Mouse (Mus musculus): ENCODE results near the gene Cox6a1. TPM values are rescaled to one million over a fixed set of nuclear protein-coding genes. Genes with fewer than 3 reads are reported as not detected.
A peak's percentile ranks its signal among the peaks of the same experiment; 100 is the strongest.

Gene Cox6a1
- polyA plus RNA-seq, 1 experiment from 2014 or later: 2,087 TPM

GRCm38 (mm10) chr5:115300035-115300744, 48.6 kb downstream of the Cox6a1 start:
- Histone ChIP-seq H3K9me3 (ENCODE audit: control insufficient read depth) (no peaks in the 10 kb centered on the region), H3K27me3 (replicated peaks; ENCODE audit: control insufficient read depth, insufficient read depth, low read length) (no peaks in the 10 kb centered on the region), H3K9ac (ENCODE audit: low read depth, low read length) (peak overlapping the region; percentile 67), H3K27ac (ENCODE audit: low read depth, low read length) (peak overlapping the region; percentile 83), H3K4me2 (replicated peaks; ENCODE audit: low read depth) (peak overlapping the region; percentile 91), H3K4me1 (replicated peaks; ENCODE audit: control insufficient read depth, insufficient read depth, low read length) (no peaks in the 10 kb centered on the region), H3K4me3 (ENCODE audit: low read depth, low read length) (peak overlapping the region; percentile 80), H3K36me3 (ENCODE audit: control insufficient read depth, insufficient read depth) (peaks cover 13% of the 10 kb centered on the region)
- peak; percentile 22 for ATAC-seq
- peak; percentile 67 for TF ChIP-seq CTCF (IDR thresholded peaks at IDR 0.05; ENCODE audit: low read depth)
- under 1% methylated on average over 45 of the region's 46 CpGs for WGBS

GRCm38 (mm10) chr5:115296347-115296746, 52.4 kb downstream of the Cox6a1 start:
- no peaks in the 10 kb centered on the region for H3K27me3 ChIP-seq (replicated peaks; ENCODE audit: control insufficient read depth, insufficient read depth, low read length)
- ATAC-seq: no peak

More at GRCm38 (mm10) chr5:115296347-115296746, 52.4 kb downstream of the Cox6a1 start:
- Histone ChIP-seq H3K4me2 (replicated peaks; ENCODE audit: low read depth) (no peak overlapping the region), H3K4me3 (ENCODE audit: low read depth, low read length) (no peak overlapping the region), H3K4me1 (replicated peaks; ENCODE audit: control insufficient read depth, insufficient read depth, low read length) (no peaks in the 10 kb centered on the region), H3K9me3 (ENCODE audit: control insufficient read depth) (no peaks in the 10 kb centered on the region), H3K27ac (ENCODE audit: low read depth, low read length) (peak overlapping the region; percentile 46), H3K9ac (ENCODE audit: low read depth, low read length) (no peak overlapping the region), H3K36me3 (ENCODE audit: control insufficient read depth, insufficient read depth) (peaks cover 25% of the 10 kb centered on the region)
- WGBS: 56% methylated on average over 10 of the region's 10 CpGs
- no peak for TF ChIP-seq CTCF (IDR thresholded peaks at IDR 0.05; ENCODE audit: low read depth)

Other genes with a start within 250 kb of the Cox6a1 start
- 100 and 113 TPM in 2 replicates for gene Acads, start 229.6 kb downstream of the Cox6a1 start, polyA plus RNA-seq (2015; fragmentation: Nextera tagmentation; extraction: Ambion mirVana)
- gene Unc119b, start 214.0 kb downstream of the Cox6a1 start, polyA plus RNA-seq (2015; fragmentation: Nextera tagmentation; extraction: Ambion mirVana): 10.1 and 12.2 TPM in 2 replicates
- 56.7 and 59.7 TPM in 2 replicates for gene Mlec, start 190.8 kb downstream of the Cox6a1 start, polyA plus RNA-seq (2015; fragmentation: Nextera tagmentation; extraction: Ambion mirVana)
- gene Cabp1, start 154.6 kb downstream of the Cox6a1 start, polyA plus RNA-seq (2015; fragmentation: Nextera tagmentation; extraction: Ambion mirVana): 0.57 and 0.90 TPM in 2 replicates
- 75.7 and 77.1 TPM in 2 replicates for gene Pop5, start 113.1 kb downstream of the Cox6a1 start, polyA plus RNA-seq (2015; fragmentation: Nextera tagmentation; extraction: Ambion mirVana)
- gene Rnf10, start 76.1 kb downstream of the Cox6a1 start, polyA plus RNA-seq (2015; fragmentation: Nextera tagmentation; extraction: Ambion mirVana): 64.9 and 69.1 TPM in 2 replicates
- 31.3 and 32.4 TPM in 2 replicates for gene Coq5, start 69.3 kb downstream of the Cox6a1 start, polyA plus RNA-seq (2015; fragmentation: Nextera tagmentation; extraction: Ambion mirVana)
- gene Dynll1, start 48.0 kb downstream of the Cox6a1 start, polyA plus RNA-seq (2015; fragmentation: Nextera tagmentation; extraction: Ambion mirVana): 510 and 539 TPM in 2 replicates
- 105 and 117 TPM in 2 replicates for gene Srsf9, start 21.8 kb downstream of the Cox6a1 start, polyA plus RNA-seq (2015; fragmentation: Nextera tagmentation; extraction: Ambion mirVana)
- gene Gatc, start 7.8 kb downstream of the Cox6a1 start, polyA plus RNA-seq (2015; fragmentation: Nextera tagmentation; extraction: Ambion mirVana): 12.9 and 15.2 TPM in 2 replicates
- gene Triap1, start 7.8 kb downstream of the Cox6a1 start, polyA plus RNA-seq (2015; fragmentation: Nextera tagmentation; extraction: Ambion mirVana): 49.8 and 51.9 TPM in 2 replicates
- gene Msi1, start 80.6 kb upstream of the Cox6a1 start, polyA plus RNA-seq (2015; fragmentation: Nextera tagmentation; extraction: Ambion mirVana): 4.1 and 4.3 TPM in 2 replicates
- 0.78 and 0.98 TPM in 2 replicates for gene Pla2g1b, start 117.3 kb upstream of the Cox6a1 start, polyA plus RNA-seq (2015; fragmentation: Nextera tagmentation; extraction: Ambion mirVana)
- gene Sirt4, start 135.7 kb upstream of the Cox6a1 start, polyA plus RNA-seq (2015; fragmentation: Nextera tagmentation; extraction: Ambion mirVana): 5.0 and 6.4 TPM in 2 replicates
- 65.1 and 71.1 TPM in 2 replicates for gene Pxn, start 157.7 kb upstream of the Cox6a1 start, polyA plus RNA-seq (2015; fragmentation: Nextera tagmentation; extraction: Ambion mirVana)
- gene Rplp0, start 210.5 kb upstream of the Cox6a1 start, polyA plus RNA-seq (2015; fragmentation: Nextera tagmentation; extraction: Ambion mirVana): 832 and 868 TPM in 2 replicates
- gene Gcn1l1, start 216.3 kb upstream of the Cox6a1 start, polyA plus RNA-seq (2015; fragmentation: Nextera tagmentation; extraction: Ambion mirVana): 9.3 and 9.6 TPM in 2 replicates

Data from intestine, postnatal 0 days (tissue).